Mouse (Mus musculus): ENCODE data around the gene Osbpl9. TPM values are rescaled to one million over a fixed set of nuclear protein-coding genes. Genes with fewer than 3 reads are reported as not detected.

Gene Osbpl9
- 10 to 100 TPM; 57.1 to 58.7 TPM for total RNA-seq (2021)
- long read RNA-seq, experiment 1, transcript Osbpl9-218 (23 exons, 2,408 nt) = minor isoform, 9 of 56 reads
- long read RNA-seq, experiment 1, transcript Osbpl9-219 (24 exons, 2,903 nt) = major isoform, 10 of 56 reads
- long read RNA-seq, experiment 1, partial matches to known transcripts = 16 of 56 reads
- long read RNA-seq, experiment 1, other reads (novel, unspliced or antisense) = 10 of 56 reads
- long read RNA-seq, experiment 2, transcript Osbpl9-213 (20 exons, 2,604 nt) = minor isoform, 6 of 52 reads
- long read RNA-seq, experiment 2, transcript Osbpl9-219 (24 exons, 2,903 nt) = major isoform, 9 of 52 reads
- long read RNA-seq, experiment 2, transcript Osbpl9-218 (23 exons, 2,408 nt) = minor isoform, 5 of 52 reads
- long read RNA-seq, experiment 2, transcript Osbpl9-202 (21 exons, 3,134 nt) = minor isoform, 6 of 52 reads
- long read RNA-seq, experiment 2, partial matches to known transcripts = 15 of 52 reads
- long read RNA-seq, experiment 2, other reads (novel, unspliced or antisense) = 8 of 52 reads

GRCm38 (mm10) chr4:109201582-109202424 lies at the start of gene Osbpl9:
Gene Osbpl9 (minus strand): TSS chr4:109202272.
- peak; percentile 98 for DNase-seq (ENCODE audit: low spot score in 2 of 2)

GRCm38 (mm10) chr4:109251605-109252004 lies 49.5 kb upstream of the Osbpl9 start:
- DNase-seq (ENCODE audit: low spot score in 2 of 2) = peak in 1 of 2 experiments; percentile 5

- no peak for DNase-seq (ENCODE audit: low spot score in 2 of 2)
Measured at GRCm38 (mm10) chr4:109245016-109245620, 43.0 kb upstream of the Osbpl9 start.

- DNase-seq (ENCODE audit: low spot score in 2 of 2) = no peak
Measured at GRCm38 (mm10) chr4:109244506-109244905, 42.4 kb upstream of the Osbpl9 start.

- DNase-seq (ENCODE audit: low spot score in 2 of 2) = no peak
Measured at GRCm38 (mm10) chr4:109241934-109242333, 39.9 kb upstream of the Osbpl9 start.

- DNase-seq (ENCODE audit: low spot score in 2 of 2) = no peak
Measured at GRCm38 (mm10) chr4:109241221-109241620, 39.1 kb upstream of the Osbpl9 start.

GRCm38 (mm10) chr4:109238428-109239268 lies 36.6 kb upstream of the Osbpl9 start:
- DNase-seq (ENCODE audit: low spot score in 2 of 2) = peak; percentile 11 to 12

GRCm38 (mm10) chr4:109236186-109236879 lies 34.3 kb upstream of the Osbpl9 start:
- no peak for DNase-seq (ENCODE audit: low spot score in 2 of 2)

- DNase-seq (ENCODE audit: low spot score in 2 of 2) = peak in 1 of 2 experiments; percentile 8
Measured at GRCm38 (mm10) chr4:109234806-109235350, 32.8 kb upstream of the Osbpl9 start.

GRCm38 (mm10) chr4:109234185-109234584 lies 32.1 kb upstream of the Osbpl9 start, which contains the start of gene Calr4:
Gene Calr4 (plus strand): TSS chr4:109234485.
- DNase-seq (ENCODE audit: low spot score in 2 of 2) = no peak

GRCm38 (mm10) chr4:109229766-109230279 lies 27.8 kb upstream of the Osbpl9 start:
- DNase-seq (ENCODE audit: low spot score in 2 of 2) = no peak

- DNase-seq (ENCODE audit: low spot score in 2 of 2) = no peak
Measured at GRCm38 (mm10) chr4:109226071-109226470, 24.0 kb upstream of the Osbpl9 start.

- DNase-seq (ENCODE audit: low spot score in 2 of 2) = no peak
Measured at GRCm38 (mm10) chr4:109225606-109226005, 23.5 kb upstream of the Osbpl9 start.

GRCm38 (mm10) chr4:109224762-109225552 lies 22.9 kb upstream of the Osbpl9 start:
- peak; percentile 67 to 73 for DNase-seq (ENCODE audit: low spot score in 2 of 2)

- DNase-seq (ENCODE audit: low spot score in 2 of 2) = no peak
Measured at GRCm38 (mm10) chr4:109222001-109222400, 19.9 kb upstream of the Osbpl9 start.

GRCm38 (mm10) chr4:109220441-109220940 lies 18.4 kb upstream of the Osbpl9 start:
- DNase-seq (ENCODE audit: low spot score in 2 of 2) = no peak

GRCm38 (mm10) chr4:109218008-109218407 lies 15.9 kb upstream of the Osbpl9 start:
- no peak for DNase-seq (ENCODE audit: low spot score in 2 of 2)

GRCm38 (mm10) chr4:109213986-109214385 lies 11.9 kb upstream of the Osbpl9 start:
- no peak for DNase-seq (ENCODE audit: low spot score in 2 of 2)
